Mouse (Mus musculus): Measurements from ENCODE around the gene Lysmd4.
"Not testable (repeated sequence)": the region's sequence is repeated elsewhere in the genome, so short reads cannot be mapped to it uniquely, and the experiment has no call there.

Lysmd4 gene

DNA sequence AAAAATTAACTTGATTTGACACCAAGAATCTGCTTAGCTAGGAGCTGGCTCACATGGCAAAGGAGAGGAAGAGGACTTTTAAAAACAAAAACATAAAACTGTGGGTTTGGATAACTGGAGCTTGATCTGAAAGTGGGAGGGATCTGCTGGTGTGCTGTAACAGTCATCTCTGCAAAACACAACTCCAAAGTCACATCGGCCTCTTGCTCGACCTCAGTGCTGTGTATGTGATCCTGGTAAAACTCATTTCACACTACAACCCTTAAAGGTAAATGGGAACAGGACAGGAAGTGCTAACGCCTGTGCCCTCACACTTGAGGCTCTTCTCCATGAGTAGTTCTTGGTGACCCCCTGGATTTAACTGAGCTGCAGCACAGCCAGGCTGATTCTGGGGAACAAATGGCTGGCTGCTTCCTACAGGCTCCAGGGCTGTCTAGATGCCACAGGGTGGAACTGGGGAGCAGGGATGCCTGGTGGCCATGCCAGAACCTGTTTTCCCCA, 8.3 kb downstream of the Lysmd4 start:
- no peak for DNase-seq (ENCODE audit: low read depth, low spot score)

DNA sequence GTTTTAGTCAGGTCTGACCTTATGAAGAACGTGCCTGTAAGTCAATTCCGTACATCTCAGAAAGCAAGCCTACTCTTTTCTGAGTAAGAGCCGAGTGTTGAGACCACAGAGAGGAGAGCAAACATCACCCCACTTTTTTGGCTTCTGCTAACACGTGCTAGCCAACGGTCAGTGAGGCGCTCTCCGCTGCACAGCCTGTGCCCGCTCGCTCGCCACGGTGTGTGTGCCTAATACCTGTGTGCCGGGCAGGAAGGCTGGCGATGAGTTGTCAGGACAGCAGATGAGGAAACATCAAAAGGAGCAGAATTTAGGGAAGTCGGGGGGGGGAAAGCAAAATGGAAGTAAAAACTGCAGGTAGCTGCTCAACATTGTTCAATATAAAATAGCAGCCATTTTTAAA, 10.2 kb downstream of the Lysmd4 start:
- no peak for DNase-seq (ENCODE audit: low read depth, low spot score)

DNA sequence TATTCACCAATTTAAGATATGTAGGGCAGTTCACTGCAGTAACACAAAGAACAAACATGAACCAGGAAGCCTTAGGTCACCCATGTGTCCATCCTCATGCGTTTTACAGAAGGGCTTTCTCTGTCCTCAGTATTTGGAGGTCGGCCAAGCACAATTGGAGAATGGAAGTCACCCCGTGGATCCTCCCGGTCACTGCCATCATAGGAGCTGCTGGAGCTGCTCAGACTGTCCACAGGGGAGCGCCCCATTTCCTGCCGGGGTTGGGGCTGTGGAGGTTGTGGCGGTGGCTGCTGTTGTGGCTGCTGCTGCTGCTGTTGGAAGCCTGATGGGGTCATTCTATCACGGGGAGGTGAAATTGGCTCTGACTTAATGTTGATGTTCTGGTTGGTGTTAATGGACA, 12.5 kb downstream of the Lysmd4 start:
- DNase-seq (ENCODE audit: low read depth, low spot score), result no peak

DNA sequence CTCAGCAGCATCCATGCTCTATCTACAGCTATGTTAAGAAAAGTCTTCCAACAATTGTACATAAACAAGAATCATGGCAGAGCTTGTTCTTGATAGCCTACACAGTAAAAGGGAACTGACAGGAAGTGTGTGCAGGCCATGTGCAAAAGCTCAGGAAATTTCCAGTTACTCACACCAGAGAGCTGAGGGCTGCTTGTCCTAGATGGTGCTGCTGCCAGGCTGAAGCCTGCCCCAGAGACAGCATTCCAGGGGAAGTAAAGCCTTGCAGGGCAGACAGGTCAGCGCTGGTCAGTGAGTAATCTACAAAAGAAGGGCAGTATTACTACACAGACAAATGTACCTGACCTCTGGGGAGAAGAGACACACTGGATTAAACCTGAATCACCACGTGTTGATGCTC, 14.0 kb downstream of the Lysmd4 start:
- no peak for DNase-seq (ENCODE audit: low read depth, low spot score)

DNA sequence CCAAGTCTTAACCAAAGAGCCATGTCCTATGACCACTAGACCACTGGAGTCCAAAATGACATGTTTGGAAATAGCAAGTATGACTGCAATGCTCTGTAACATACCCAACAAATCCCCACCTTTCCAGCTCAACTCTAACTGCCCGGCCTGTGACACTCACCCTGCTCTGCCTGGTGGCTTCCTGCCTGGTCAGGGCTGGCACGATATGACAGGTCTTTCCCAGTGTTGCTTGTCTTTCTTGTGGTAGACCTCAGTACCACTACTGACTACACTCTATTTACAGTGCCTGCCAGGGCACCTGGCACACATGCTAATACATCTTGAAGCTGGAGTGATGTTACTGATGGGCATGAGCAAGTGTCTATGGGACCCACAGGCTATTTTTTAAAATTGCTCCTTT, 15.4 kb downstream of the Lysmd4 start:
- DNase-seq (ENCODE audit: low read depth, low spot score), result no peak

DNA sequence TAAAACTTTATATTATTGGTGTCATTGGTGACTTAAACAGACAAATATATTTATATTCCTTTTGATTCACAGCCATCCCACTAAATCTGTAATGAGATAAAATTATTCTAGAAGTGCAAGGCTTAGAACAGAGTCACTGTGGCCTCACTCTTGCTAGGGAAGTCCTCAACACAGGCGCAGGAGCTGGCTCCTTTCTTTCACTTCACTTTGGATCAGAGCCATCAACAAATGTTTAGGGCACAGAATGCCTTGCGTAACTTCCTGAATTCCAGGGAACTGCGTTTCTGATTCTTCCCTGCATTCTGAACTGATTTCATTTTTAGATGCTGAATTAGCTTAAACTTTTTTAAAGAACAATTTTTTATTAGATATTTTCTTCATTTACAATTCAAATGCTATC, 19.6 kb downstream of the Lysmd4 start:
- DNase-seq (ENCODE audit: low read depth, low spot score), result no peak

DNA sequence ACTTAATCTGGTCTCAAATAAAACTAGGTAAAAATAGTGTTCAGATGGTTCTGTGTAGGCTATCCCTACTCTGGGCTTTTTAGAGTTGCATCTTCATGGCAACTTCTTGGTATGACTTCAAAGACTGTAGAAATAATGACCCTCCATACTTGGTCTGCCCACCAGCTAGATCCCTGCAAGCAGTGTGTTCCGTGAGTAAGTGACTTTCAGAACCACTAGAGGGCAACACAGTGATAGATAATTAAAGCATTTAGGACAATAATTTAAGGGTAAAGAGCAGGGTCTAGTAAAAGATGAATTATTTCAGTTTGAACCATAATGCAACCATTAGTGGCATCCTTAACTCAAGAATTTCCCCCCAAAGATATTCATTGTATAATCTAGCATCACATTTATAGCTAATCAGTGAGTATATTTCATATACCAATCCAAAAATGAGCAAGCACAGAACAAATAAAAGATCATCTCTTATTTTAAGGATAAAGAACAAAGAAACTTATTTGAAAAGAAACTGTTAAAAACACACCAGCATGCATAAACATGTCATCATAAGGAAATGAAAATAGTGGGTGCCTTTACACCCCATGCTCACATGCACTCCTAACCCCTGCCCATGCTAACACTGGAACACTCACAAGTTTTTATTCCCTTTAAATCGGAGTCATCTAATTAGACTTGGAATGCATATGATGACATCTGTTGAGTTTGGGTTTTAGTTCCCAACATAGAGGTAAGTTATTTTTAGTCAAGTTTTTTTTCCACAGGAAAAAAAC, 21.0 kb downstream of the Lysmd4 start:
- DNase-seq (ENCODE audit: low read depth, low spot score), result no peak

DNA sequence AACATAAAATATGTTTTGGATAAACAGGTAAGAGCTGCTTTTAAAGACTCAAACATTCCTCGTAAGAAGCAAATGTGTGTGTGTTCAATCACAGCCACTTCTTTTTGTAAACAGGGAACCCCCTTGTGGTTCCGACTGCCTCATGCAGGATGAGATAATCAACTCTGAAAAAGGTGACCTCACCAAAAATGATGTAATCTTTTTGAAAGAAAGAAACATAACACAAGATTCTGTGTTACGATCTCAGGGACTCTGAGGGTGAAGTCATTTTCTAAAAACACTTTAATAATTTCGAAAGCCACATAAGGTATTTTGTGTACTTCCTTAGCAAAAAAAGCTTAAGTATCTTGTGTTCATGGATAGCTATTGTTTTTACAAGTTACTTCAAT, 21.5 kb downstream of the Lysmd4 start:
- no peak for DNase-seq (ENCODE audit: low read depth, low spot score)

DNA sequence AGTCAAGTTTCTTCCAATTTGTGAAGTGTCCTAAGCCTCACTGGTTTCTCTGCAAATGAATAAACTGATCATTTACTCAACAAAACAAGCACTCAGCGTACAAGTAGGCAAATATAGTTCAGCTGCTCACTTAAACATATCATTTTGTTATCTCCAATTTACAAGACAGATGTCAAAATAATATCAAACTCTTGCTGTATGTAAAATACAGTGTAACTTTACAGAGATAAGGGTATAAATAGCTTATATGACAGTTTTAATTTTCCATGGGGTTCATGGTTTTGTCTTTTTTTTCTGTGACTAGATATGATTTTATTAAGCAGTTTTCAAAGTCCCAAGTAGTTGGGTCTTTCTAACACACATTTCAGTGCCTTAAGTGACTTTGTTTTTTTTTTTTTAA, 22.9 kb downstream of the Lysmd4 start:
- DNase-seq (ENCODE audit: low read depth, low spot score), result no peak

DNA sequence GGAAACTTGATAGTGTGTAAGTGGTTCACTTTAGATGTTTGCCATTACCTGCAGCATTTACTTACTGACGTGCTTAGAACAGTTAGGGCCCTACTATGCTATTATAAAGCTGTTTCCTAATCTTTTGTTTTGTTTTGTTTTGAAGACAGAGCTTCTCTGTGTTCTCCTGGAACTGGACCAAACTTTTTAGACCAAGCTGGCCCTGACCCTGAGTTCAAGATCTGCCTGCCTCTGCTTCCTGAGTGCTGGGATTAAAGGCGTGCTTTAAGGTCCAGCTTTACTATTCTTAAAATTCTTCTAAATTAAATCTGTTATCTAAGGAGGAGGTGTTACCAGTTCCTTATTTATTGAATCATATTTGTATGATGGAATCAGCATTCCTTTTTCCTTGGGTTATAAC, 23.7 kb downstream of the Lysmd4 start:
- no peak for DNase-seq (ENCODE audit: low read depth, low spot score)

DNA sequence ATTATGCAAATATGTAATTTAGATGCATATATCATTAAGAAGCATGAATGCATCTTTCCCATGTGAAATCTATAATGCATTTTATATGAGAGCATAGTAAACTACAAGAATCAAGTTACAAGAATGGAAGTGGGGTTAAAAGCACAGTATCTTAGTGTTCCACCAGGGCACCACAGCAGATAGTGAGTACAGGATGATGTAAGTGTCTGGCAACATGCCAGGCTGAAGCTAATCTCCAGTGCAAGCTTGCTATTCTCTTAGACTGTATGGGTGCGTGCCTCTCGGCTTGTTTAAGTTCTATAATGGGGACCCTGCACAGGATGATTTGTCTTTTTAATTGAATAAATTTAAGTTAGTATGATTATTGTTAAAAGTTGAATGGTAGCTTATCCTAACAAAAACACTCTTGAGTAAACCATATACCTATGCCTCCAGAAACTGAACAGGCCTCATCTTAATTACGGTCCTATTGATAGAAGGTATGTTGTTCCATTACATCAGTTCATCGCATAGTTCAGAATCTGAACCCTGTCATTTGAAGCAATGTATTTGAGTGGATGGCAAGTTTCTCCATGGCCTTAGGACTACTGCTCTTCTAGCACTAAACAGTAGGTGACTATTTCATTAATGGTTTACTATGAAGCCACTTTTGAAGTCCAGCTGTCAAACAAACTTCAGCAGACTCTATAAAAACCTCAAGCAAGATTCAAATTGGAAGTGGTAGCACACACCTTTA, 37.7 kb downstream of the Lysmd4 start:
- DNase-seq (ENCODE audit: low read depth, low spot score), result peak; percentile 31

DNA sequence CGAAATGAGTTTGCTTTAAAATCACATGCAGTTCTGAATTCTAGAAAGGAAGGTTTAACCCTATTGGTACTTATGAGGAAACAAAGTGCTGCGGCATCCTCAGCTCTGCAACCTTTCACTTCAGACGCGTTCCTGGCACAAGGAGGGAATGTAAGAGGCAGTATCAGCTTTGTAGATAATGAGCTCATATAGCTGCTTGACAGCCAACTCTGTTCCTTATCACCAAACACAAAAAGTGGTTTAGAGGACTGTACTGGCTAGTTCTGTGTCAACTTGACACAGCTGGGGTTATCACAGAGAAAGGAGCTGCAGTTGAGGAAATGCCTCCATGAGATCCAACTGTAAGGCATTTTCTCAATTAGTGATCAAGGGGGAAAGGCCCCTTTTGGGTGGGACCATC, 48.1 kb downstream of the Lysmd4 start:
- not testable (repeated sequence) for DNase-seq (ENCODE audit: low read depth, low spot score)

DNA sequence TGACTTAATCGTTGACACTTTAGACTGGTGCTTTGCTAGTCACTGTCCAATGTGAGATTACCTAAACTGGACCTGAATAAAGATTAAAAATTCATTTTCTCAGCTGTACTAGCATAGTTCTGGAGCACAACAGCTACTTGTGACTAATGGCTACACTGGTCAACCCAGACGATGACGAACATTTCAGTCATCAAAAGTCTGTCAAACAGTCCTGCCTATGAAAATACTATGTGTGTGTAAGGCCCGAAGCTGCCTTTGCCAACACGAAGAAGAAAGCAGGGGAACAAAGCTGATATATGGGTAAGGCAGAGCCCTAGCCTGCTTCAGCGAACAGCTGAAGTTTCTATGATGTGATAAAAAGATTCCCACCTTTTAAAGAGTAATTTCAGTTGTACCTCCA, 61.2 kb downstream of the Lysmd4 start:
- no peak for DNase-seq (ENCODE audit: low read depth, low spot score)

DNA sequence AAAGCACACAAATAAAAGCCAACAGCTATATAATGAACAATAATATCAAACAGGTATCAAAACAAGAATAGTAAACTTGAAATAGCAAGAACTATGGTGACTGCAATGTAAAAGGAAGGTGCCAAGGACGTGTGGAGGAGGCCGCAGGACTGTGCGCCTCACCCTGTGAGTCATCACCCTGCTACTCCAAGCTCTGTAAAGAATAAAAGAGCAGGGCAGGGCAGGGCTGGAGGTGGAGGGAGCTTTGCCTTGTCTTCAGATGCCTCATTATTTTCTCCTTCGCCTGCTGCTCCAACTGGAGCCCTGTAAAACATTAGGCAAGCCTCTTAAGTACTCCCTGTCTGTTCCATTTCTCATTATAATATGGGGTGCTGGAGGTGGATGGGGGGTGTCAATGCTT, 65.1 kb downstream of the Lysmd4 start:
- no peak for DNase-seq (ENCODE audit: low read depth, low spot score)

DNA sequence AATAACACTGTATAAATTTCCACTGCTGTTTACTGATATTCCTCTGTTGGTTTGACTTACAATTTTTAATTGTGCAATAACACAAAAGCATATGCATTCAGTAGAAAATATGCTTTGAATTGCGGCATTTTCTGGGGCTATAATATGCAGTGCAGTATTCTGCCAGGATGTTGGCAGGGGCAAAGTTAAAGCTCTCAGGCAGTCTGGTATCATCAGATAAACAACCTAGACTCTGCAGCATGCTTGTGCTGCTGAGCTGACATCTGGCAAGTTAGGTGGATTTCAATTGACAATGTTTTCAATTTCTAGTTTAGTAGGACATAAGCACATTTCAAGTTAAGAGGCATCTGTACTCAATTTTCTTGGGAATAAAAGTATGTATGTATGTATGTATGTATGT, 69.0 kb downstream of the Lysmd4 start:
- no peak for DNase-seq (ENCODE audit: low read depth, low spot score)

DNA sequence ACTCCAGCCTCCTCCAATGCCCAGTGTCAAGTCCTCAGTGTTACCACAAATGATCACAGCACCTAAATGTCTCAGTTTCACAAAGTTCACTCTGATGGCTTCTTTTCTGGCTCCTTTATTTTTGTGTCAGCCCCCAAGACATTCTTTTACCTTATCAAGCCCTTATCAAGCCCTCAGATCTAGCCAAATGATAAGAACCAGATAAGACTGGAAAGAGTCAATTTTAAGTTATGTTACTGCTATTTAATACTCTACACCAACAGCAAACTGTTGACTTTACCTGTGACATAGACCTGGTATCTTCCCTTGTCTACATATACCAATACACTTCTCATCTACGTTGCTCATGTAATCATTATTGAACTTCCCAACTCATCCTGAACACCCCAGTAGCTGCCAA, 74.1 kb downstream of the Lysmd4 start:
- DNase-seq (ENCODE audit: low read depth, low spot score), result no peak

DNA sequence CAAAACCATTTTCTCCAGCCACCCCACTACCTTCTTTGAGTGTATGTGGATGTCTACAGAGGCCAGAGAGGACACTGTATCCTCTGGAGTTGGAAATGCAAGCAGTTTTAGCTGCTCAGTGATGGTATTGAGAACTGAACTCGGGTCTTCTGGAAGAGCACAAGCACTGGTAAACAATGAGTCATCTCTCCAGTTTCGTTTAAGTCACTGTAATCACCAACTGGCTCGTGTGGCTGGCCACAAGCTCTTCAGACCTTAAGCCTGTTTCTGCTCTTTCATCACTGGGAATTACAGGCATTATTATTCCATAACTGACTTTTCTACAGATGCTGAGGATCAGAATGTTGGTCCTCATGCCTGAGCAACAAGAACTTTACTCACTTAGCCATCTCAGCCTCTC, 82.6 kb downstream of the Lysmd4 start:
- DNase-seq (ENCODE audit: low read depth, low spot score), result no peak

DNA sequence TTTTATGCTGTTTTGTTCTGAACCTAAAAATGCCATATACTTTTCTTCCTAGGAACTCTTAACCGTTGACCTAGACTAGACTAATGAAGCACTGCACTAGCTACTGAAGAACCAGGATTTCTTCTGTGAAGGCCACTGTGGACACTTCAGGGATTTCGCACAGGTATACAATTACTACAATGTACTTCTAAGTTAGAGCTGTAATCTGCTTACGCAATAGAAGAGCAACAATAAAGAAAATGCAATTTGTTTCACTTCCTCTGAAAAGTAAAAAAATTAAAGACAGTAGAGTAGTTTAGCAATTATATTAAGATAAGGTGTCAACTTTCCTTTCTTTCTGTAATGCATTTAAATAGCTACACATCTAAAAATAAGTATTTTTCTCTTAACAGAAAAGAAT, 84.7 kb downstream of the Lysmd4 start:
- DNase-seq (ENCODE audit: low read depth, low spot score), result no peak

DNA sequence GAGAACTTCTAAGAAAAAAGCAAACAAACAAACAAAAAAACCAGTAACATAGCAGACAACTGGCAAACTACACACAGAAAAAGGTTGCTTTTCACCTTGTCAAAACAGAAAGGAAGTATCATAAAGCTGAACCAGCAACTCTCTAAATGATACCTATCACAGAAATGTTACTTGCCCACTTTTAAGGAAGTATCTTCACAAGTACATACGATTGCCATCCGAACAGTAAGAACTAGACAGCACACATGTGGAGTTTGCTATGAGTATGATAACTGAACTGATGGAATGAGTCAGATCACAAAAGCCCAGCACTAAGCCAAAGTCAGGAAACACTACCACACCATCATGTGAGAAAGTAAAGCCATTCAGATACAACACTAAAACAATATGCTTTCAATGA, 85.8 kb downstream of the Lysmd4 start:
- no peak for DNase-seq (ENCODE audit: low read depth, low spot score)

DNA sequence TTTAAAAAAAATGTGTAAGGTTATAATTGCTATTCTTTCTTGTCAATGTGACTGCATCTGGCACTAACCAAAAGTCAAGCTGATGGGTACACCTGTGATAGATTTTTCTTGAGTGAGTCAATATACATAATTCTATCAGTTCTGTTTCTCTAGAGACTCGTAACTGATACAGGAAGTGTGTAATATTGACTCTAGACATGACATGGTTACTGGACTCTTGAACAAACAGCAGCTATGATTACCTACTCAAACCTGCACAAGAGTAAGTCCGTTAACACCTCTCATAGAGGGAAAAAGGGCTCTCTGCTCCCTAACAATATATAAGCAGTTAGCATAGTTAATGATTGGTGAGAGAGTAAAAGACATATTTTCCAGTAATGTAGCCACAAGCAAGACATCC, 87.8 kb downstream of the Lysmd4 start:
- DNase-seq (ENCODE audit: low read depth, low spot score), result no peak

DNA sequence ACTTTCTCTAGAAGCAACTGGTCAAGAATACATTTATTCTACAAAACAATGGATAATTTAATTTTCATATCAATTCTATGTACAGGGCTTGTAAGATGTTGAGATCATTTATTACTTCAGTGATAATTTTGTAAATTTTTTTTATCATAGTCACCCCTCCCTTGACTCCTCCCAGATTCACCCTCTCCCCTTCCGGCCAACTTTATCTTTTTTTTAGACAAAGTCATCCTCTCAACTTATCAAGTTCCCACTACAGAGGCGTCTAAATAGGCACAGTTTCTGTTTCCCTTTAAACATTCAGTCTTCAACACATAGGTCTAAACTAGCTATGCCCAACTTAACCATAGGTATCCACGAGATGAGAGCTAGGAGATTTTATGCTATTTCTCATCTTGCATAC, 90.9 kb downstream of the Lysmd4 start:
- DNase-seq (ENCODE audit: low read depth, low spot score), result no peak

DNA sequence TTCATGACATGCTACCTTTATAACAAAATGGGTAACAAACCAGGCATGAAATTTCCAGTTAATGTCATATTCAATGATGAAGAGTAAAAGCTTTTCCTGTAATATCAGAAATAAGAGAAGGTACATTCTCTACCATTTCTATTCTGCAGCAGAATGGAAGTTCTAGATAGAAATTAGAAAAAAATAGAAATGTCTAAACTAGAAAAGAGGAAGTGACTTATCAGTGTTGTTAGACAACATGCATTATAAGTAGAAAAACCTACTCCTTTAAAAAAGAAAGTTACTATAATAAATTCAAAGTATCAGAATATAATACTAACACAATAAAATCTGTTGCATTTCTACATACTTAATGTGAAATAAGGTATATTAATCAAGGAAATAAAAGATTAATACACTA, 96.4 kb downstream of the Lysmd4 start:
- DNase-seq (ENCODE audit: low read depth, low spot score), result no peak

DNA sequence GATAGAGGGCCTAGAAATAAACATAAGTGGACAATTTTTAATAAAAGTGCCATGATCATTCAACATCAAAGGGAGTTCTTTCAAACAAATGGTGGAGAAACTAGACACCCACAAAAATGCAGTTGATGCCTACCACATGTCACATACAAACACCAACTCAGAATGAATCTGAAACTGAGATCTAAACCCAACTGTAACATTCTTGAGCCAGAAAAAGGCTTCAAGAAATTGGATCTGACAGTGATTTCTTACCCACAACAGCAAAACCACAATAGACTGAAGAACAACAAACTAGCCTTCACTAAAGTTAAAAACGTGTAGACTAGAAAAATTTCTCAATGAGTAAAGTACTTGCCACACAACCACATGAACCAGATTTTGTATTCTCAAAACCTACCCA, 98.0 kb downstream of the Lysmd4 start:
- DNase-seq (ENCODE audit: low read depth, low spot score), result no peak
